Mouse (Mus musculus) megakaryocyte, embryonic 14.5 days (primary cell): ENCODE results near the gene Slc38a6.

Experiments
- FLI1 ChIP-seq: IDR thresholded peaks from 2 replicates; pipeline ENCODE4 v1.6.1; 2012; ENCODE audit warnings: low read length, inconsistent platforms, mixed read lengths
- GATA1 ChIP-seq: IDR thresholded peaks from 3 replicates; pipeline ENCODE4 v1.6.1; 2012; ENCODE audit warnings: mixed read lengths, low read length, inconsistent platforms, borderline replicate concordance

DNA sequence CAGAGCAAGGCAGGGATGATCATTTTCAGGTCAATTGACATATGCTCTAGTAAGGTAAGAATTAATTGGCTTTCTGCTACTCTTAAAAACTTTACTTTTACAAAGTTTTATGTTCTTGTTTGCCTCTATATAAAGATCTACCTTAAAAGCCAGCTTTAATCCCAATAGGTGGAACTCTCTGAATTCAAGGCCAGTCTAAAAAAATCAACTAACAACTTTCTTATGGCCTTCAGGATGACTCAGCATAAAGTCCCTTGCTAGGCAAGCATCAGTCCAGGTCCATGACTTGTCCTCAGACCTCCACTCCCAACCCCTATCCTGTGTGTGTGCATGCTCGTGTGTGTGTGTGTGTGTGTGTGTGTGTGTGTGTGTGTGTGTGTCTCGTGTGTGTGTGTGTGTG lies 70.1 kb downstream of the Slc38a6 start:
- no peak for TF ChIP-seq GATA1
- TF ChIP-seq FLI1: no peak
